Mouse (Mus musculus) heart, adult 2 months (tissue): Measurements from ENCODE around the gene Atxn7.

Experiments
- CTCF ChIP-seq: fragments of 200-600 bp; IDR thresholded peaks from 2 replicates; pipeline ENCODE4 v1.8.1; 2022; ENCODE audit warnings: antibody characterized with exemption, mild to moderate bottlenecking, moderate library complexity
- EP300 ChIP-seq: fragments of 200-500 bp; IDR thresholded peaks from 2 replicates; pipeline ENCODE4 v1.6.1; 2011; ENCODE audit warnings: low read depth, low read length, control low read depth; ENCODE audit not compliant: insufficient read depth
- POLR2A ChIP-seq: fragments of 200-500 bp; IDR thresholded peaks from 2 replicates; pipeline ENCODE4 v1.6.1; 2011; ENCODE audit warnings: mild to moderate bottlenecking, low read depth, low read length, control low read depth; ENCODE audit not compliant: insufficient read depth

DNA sequence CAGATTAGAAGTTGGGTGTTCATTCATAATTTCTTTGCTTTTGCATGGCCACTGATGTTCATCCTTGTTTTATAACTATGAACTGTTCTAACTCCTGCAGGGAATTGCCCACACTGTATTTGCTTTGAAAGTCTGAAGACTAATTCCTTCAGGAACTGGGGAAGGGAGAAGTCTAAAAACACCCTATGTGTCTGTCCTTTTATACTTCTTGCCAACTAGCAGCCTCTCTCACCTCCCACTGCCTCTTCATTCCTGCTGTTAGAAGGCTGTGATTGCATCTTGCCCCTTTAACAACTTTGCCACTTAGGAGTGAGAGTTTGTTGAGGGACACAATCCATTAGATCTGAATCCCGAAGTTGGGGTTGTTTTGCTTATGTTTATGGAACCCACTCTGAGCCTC lies 71.6 kb downstream of the Atxn7 start:
- TF ChIP-seq POLR2A: no peak
- no peak for TF ChIP-seq CTCF
- no peak for TF ChIP-seq EP300
